Mouse (Mus musculus) activated CD4-positive, CD25-positive, alpha-beta regulatory T cell, adult 4 months (primary cell): Measurements from ENCODE around the gene Acaca. TPM values are rescaled to one million over a fixed set of nuclear protein-coding genes. Genes with fewer than 3 reads are reported as not detected.

ENCODE experiments used
- ATAC-seq: one replicate; pipeline ENCODE4 v1.8.0; 2017
- polyA plus RNA-seq, 2 experiments: library from polyadenylated mRNA; unstranded; fragments of 100-300 nt; shearing (Covaris generic); gene quantifications; one replicate each; pipeline ENCODE4 v1.2.1; 2017

Gene Acaca
- polyA plus RNA-seq, 2 experiments from 2014 or later = 4.9 to 5.2 TPM

DNA sequence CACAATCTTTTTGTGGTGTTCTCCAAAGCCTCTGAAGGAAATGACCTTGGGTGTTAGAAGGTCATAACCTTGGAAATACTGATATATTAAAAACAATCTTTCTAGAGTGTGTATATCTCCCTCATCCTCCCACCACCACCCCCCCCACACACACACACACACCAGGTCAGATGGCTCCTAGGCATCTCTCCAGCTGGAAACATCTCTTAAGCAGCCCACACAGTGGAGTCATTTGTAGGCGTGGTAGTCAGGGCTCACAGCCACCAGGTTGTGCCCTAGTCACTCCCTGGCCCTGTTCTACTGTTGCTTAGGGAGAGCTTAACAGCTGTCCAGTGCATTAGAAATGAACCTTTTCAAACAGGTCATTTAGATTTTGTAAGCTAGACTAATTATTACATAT, 265.5 kb downstream of the Acaca start:
- ATAC-seq = no peak

DNA sequence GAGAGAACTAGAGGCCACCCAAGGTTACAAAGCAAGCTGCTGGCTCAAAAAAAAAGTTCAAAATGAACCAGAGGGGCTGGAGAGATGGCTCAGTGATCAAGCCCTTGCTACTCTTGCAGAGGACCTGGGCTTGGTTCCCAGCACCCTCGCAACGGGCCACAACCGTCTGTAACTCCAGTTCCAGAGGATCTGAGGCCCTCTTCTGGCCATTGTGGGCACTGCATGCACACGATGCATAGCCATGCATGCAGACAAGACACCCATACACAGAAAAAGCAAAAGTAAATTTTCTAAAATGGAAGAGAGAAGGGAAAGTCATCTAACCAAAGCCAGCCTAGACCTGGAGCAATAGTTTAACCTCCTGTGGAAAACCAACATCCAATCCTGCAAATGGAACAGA, 277.3 kb downstream of the Acaca start:
- no peak for ATAC-seq

DNA sequence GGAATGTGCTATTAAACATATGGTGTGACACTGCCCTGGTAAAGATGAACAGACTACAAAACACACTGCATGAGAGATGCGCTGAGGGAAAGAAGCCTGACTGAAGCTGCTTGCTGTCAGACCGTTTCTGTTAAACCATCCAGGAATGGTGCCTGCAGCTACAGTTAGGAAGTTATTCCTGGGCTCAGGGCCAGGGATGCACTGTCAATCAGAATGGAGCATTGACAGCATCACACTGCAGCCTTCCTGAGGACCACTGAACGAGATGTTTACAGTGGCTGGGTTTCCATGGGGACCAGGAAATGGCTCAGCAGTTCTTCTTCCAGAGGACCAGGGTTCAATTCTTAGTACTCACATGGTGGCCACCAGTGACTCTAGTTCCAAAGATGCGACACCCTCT, 280.9 kb downstream of the Acaca start:
- ATAC-seq = no peak

DNA sequence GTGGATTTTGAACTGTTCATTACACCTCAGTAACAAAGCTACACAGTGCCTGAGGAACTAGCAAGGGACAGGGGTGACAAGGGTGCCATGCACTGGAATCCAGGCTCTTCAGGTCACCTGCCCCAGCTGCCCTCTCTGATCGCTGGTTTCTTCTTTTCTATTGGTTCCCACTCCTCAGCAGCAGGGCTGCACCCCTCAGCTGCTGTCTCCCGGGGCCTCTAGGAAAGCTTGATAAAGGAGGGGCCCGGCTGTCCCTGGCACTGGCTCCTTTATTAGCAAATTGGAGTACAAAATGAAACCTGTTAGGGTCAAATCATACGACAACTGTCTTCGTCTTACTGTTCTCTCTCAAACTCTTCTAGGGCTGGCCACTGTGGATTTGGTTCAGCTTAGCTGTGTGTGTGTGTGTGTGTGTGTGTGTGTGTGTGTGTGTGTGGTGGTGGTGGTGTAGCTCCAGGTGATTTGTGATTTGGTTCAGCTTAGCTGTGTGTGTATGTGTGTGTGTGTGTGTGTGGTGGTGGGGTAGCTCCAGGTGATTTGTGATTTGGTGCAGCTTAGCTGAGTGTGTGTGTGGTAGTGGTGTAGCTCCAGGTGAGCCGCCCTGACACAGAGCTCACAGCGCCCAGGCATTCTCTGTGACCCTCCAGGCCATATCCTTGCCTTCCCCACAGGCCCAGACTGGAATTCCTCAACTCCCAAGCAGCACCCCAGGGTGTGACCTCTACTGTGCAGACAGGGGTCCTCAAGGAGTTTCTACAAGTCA, 281.6 kb downstream of the Acaca start:
- no peak for ATAC-seq

GRCm38 (mm10) chr11:84411642-84412018, 282.2 kb downstream of the Acaca start:
- ATAC-seq = no peak

DNA sequence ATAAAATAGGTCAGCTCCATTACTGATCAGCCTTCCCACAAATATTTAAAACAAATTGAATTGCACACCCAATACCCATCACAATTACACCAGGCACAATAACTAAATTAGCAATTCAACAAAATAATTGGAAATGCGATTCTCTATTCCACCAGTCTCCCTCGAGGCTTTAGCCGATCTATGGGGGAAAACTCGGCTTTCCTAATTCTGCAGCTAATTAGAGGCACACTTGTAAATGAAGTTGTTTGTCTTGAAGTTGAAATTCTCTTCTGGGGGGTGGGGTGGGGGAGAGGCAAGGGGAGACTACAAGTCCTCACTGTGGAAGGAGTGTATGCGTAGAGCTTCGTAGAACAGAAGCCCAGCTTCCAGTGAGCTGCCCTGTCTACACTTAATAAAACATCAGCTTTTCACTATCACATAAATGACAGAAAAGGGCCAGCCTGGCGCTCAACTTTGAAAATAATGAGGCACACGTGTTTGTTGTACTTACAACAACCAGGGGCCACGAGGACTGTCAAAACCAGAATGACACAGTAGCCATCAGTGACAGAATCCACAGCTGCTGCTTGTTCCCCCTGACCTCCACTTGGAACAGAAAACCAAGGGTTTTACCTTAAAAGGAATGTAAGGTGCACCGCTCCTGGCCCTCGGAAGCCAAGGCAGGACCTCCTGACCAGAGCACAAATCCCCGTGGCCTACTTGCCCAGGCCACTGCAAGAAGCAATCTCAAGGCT, 282.9 kb downstream of the Acaca start:
- ATAC-seq = no peak

GRCm38 (mm10) chr11:84413111-84413510, 283.6 kb downstream of the Acaca start:
- no peak for ATAC-seq

- no peak for ATAC-seq
Measured at GRCm38 (mm10) chr11:84420779-84421178, 291.3 kb downstream of the Acaca start.

DNA sequence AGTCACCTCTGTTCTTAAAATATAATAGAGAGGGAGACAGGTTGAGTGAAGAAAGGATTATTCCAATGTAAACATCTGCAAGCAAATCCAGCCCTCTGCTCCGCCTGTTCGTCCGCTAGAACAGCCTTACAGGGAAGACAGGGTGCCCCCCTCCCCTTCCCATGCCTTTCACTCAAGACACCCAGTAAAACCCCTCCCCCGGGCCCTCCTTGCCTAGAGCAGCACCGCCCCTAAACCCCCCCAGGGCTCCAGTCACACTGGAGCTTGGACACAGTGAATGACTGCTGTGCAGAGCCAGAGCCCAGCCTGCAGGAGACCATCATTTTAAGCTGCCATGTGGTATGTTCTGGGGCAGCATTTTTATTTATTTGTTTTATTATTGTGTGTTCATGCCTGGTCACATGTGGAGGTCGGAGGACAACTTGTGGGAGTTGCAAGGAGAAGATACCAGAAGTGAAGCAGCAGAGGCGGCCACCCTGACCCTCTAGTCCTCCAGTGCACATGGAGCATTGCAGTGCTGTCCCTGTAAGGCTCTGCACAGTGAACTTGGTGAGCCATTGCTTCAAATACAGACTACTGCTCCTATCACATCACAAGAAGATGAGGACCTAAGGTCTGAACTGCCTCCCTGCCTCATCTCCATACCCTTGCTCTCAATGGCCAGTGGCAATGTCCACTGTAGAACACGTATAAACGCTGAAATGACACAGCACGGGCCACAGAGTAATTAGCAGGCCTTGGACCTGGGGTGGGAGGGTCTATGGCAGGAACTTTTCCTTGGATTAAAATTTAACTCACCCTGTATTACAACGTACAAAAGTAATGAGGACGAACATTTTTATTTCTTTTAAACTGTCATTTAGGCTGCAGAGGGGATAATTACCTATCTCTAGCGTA, 296.5 kb downstream of the Acaca start:
- ATAC-seq = no peak

- ATAC-seq = no peak
Measured at GRCm38 (mm10) chr11:84426633-84426998, 297.1 kb downstream of the Acaca start.

- ATAC-seq = peak; percentile 43
Measured at GRCm38 (mm10) chr11:84429581-84429980, 300.1 kb downstream of the Acaca start.

GRCm38 (mm10) chr11:84430336-84430735, 300.9 kb downstream of the Acaca start:
- ATAC-seq = no peak

DNA sequence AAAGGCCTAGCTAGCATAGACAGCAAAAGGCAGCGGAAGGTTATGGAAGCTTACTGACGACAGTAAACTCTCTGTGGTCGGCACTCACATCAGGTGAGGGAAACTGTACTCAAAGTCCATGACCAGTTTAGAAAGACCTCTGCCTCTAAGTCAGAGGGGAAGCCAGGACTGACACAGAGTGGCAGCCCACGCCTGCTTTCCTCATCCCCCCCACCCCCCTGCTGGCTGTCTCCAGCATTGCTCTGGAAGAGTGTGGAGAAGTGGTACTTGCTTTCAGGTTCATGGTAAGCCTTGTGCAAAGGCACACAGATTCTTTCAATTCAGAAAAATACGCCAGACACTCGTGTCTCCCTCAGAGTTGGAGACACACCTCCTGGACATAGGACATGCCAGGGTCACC, 305.4 kb downstream of the Acaca start:
- no peak for ATAC-seq

DNA sequence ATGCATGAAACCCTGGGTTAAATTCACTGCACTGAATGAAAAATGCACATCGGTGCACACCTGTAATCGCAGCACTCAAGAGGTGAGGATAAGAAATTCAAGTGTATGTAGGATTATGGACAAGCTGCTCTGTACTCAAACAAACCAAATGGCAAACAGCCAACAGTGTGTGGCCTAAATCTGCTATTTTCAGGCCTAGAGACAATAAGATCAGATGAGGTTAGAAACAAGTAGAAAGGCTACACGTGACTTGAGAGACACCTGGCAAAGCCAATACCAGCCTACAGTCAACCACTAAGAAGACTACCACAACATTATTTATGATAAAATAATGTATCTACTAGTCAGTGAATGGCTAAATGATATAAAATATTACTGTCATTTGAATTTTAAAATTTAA, 310.9 kb downstream of the Acaca start:
- ATAC-seq = no peak

- no peak for ATAC-seq
Measured at GRCm38 (mm10) chr11:84442554-84443331, 313.3 kb downstream of the Acaca start.

Other genes starting within 250 kb of the Acaca start
- gene Ddx52, start 187.6 kb upstream of the Acaca start, polyA plus RNA-seq = 10 to 100 TPM; 70.5 to 85.7 TPM
- gene Synrg, start 165.2 kb upstream of the Acaca start, polyA plus RNA-seq = 10 to 100 TPM; 10.4 to 10.8 TPM
- gene Dusp14, start 60.4 kb upstream of the Acaca start, polyA plus RNA-seq = 10 to 100 TPM; 11.4 to 17.0 TPM
- 10 to 100 TPM; 13.1 to 13.2 TPM for gene Tada2a, start 72 bp upstream of the Acaca start, polyA plus RNA-seq
- gene Gm11437, start 37.8 kb downstream of the Acaca start, polyA plus RNA-seq = not detected